Mouse (Mus musculus) intestine, embryonic 14.5 days (tissue): Measurements from ENCODE around the gene Ripor2. TPM values are rescaled to one million over a fixed set of nuclear protein-coding genes. Genes with fewer than 3 reads are reported as not detected.
"Not testable (repeated sequence)": the region's sequence is repeated elsewhere in the genome, so short reads cannot be mapped to it uniquely, and the experiment has no call there.

ENCODE experiments used
- ATAC-seq: fragments of 200-750 bp; cut with Nextera tagmentation; replicated peaks from 2 replicates; pipeline ENCODE4 v1.8.0; 2017; ENCODE audit warnings: low read depth, moderate number of reproducible peaks, moderate TSS enrichment, moderate library complexity; ENCODE audit not compliant: low FRiP score, low TSS enrichment
- DNase-seq: peaks from one replicate; pipeline ENCODE4 v3.0.0-alpha.2; 2018; ENCODE audit warnings: low spot score
- H3K27ac ChIP-seq: fragments of 300-500 bp; sonication (generic); 2 replicates; pipeline ENCODE4 v1.5.1; 2014; ENCODE audit warnings: low read depth, mild to moderate bottlenecking, control low read depth
- H3K27me3 ChIP-seq: fragments of 300-500 bp; sonication (generic); replicated peaks from 2 replicates; pipeline ENCODE4 v1.6.1; 2014; ENCODE audit warnings: low read length, control low read depth; ENCODE audit not compliant: control insufficient read depth, insufficient read depth
- H3K36me3 ChIP-seq: fragments of 300-500 bp; sonication (generic); 2 replicates; pipeline ENCODE4 v1.6.1; 2014; ENCODE audit warnings: low read length, control low read depth; ENCODE audit not compliant: control insufficient read depth, insufficient read depth
- H3K4me1 ChIP-seq: fragments of 300-500 bp; sonication (generic); replicated peaks from 2 replicates; pipeline ENCODE4 v1.6.1; 2014; ENCODE audit warnings: low read length, control low read depth, mixed read lengths; ENCODE audit not compliant: control insufficient read depth, insufficient read depth
- H3K4me2 ChIP-seq: fragments of 300-500 bp; sonication (generic); 2 replicates; pipeline ENCODE4 v1.6.1; 2014; ENCODE audit warnings: low read length
- H3K4me3 ChIP-seq: fragments of 300-500 bp; sonication (generic); 2 replicates; pipeline ENCODE4 v1.5.1; 2014; ENCODE audit warnings: low read depth, low read length, control low read depth, mixed read lengths
- H3K9ac ChIP-seq: fragments of 300-500 bp; sonication (generic); 2 replicates; pipeline ENCODE4 v1.6.1; 2014; ENCODE audit warnings: mild to moderate bottlenecking, low read length
- H3K9me3 ChIP-seq: fragments of 300-500 bp; sonication (generic); 2 replicates; pipeline ENCODE4 v1.6.1; 2016; ENCODE audit warnings: low read length, control low read depth; ENCODE audit not compliant: control insufficient read depth
- WGBS: fragments of 180-500 bp; shearing (Covaris S2); extraction: QIAGEN DNeasy Blood & Tissue Kit; methylation state at CpG from one replicate; pipeline ENCODE4 v1.1.7; 2014; 5-methylcytosine and 5-hydroxymethylcytosine counted together
- polyA plus RNA-seq: library from polyadenylated mRNA; unstranded; fragments of >200 nt; fragmentation: Nextera tagmentation; extraction: Ambion mirVana; gene quantifications from 2 replicates; pipeline ENCODE4 v1.2.1, GENCODE M21; 2014

The Ripor2 gene
- polyA plus RNA-seq, 1 experiment from 2014 or later: 1.7 TPM

DNA sequence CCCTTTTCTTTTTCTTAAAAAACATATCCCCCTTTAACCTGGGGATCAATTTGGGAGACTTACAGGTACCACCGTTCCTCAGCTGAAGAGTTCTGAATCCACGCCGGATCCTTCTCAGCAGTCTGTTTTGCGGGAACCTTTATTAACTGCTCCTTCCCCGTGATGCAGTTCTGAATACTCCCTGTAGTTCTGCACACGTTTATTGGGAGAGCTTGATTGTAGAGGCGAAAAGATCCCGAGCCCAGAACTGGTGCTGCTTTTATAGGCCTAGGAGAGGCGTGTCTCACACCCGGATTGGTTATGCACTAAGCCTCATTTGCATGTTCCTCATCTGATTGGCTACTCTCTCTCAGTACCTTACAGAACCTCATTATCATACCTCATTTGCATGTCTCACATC, 189.5 kb downstream of the Ripor2 start:
- not testable (repeated sequence) for H3K4me3 ChIP-seq, DNase-seq, H3K36me3 ChIP-seq, H3K9me3 ChIP-seq, H3K4me1 ChIP-seq, H3K9ac ChIP-seq, H3K27me3 ChIP-seq, ATAC-seq, H3K4me2 ChIP-seq, H3K27ac ChIP-seq
- WGBS: 92% methylated on average over 10 of the region's 10 CpGs

DNA sequence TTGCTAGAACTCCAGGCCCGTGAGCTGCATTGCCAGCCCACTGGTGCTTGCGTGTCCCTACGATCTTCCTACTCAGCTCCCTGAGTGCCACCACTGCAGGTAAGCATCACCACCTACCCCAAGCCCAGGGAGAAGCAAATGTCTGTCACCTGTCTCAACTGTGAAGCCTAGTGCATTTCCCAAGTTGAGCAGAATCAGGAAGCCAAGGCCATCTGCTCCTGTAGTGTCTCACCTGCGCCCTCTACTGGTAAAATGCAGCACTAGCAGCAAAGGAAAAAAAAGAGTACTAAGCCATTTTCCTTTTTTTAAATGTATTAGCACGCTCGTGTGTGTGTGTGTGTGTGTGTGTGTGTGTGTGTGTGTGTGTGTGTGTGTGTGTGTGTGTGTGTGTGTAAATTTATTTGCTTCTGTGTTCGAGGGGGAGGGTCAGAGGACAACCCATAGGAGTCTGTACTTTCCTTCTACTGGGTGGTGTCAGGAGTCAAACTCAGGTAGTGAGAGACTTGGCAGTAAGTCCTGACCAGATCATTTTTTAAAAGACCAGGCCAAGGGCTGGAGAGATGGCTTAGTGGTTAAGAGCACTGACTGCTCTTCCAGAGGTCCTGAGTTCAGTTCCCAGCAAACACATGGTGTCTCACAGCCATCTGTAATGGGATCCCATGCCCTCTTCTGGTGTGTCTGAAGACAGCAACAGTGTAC, 194.3 kb downstream of the Ripor2 start:
- H3K27ac ChIP-seq: no peak overlapping the region
- no peak overlapping the region for H3K9ac ChIP-seq
- H3K4me2 ChIP-seq: no peak overlapping the region
- 54% methylated on average over 7 of the region's 7 CpGs for WGBS
- H3K4me1 ChIP-seq: no peaks in the 10 kb centered on the region
- no peaks in the 10 kb centered on the region for H3K27me3 ChIP-seq
- H3K36me3 ChIP-seq: no peaks in the 10 kb centered on the region
- DNase-seq: peak; percentile 60
- no peak for ATAC-seq
- no peaks in the 10 kb centered on the region for H3K9me3 ChIP-seq
- no peak overlapping the region for H3K4me3 ChIP-seq

DNA sequence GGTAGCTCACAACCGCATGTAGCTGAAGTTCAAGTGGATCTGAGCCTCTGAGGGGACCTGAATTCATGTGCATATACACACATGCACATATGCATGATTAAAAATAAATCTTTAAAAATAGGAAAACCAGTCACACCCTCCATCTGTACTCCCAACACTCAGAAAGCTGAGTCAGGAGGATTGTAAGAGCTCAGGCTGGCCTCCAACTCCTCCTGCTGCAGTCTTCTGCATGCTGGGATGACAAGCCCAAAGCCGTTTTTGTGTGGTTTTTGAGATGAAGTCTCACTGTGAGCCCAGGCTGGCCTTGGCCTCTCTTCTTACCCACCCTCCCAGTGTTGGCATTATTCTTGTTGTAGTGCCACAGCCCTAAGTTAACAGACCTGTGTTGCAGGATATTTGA, 196.0 kb downstream of the Ripor2 start:
- no peak overlapping the region for H3K4me2 ChIP-seq
- ATAC-seq (no peak), DNase-seq (no peak)
- no peaks in the 10 kb centered on the region for H3K4me1 ChIP-seq
- no peaks in the 10 kb centered on the region for H3K27me3 ChIP-seq
- H3K4me3 ChIP-seq: no peak overlapping the region
- 77% methylated on average over 2 of the region's 2 CpGs for WGBS
- H3K9ac ChIP-seq: no peak overlapping the region
- no peaks in the 10 kb centered on the region for H3K9me3 ChIP-seq
- no peaks in the 10 kb centered on the region for H3K36me3 ChIP-seq
- no peak overlapping the region for H3K27ac ChIP-seq

DNA sequence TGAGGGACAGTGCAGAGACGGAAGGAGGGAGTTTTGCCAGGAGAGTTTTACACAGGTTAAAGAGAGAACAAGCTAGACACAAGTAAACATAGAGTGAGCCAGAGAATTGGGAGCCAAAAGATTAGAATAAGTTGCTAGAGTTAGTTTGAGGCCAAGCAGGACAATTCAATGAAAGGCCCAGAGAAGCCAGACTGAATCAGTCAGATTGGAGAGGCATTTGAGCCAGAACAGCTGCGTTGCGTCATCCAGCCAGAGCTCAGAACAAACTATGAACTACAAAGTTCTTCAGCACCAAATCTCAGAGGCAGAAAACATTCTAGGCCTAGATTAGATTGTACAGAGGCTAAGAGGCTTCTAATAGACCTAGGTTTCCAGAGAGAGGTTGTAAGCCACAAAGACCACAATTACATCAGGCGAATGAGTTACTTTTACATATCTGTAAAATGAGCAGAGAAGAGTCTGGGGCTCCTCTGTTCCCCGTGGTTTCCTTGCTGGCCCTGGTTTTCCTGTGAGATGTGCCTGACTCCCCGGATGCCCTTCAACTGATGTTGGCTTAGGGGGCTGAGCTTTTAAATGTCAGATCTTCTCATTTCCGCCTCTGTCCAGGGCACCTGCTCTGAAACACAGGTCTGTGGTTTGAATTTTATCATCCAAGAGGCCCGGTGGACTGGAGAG, 196.9 kb downstream of the Ripor2 start:
- Histone ChIP-seq H3K27me3 (no peaks in the 10 kb centered on the region), H3K9me3 (no peaks in the 10 kb centered on the region), H3K4me1 (no peaks in the 10 kb centered on the region), H3K4me2 (no peak overlapping the region), H3K36me3 (no peaks in the 10 kb centered on the region), H3K9ac (no peak overlapping the region), H3K27ac (no peak overlapping the region), H3K4me3 (no peak overlapping the region)
- DNase-seq (no peak), ATAC-seq (no peak)
- 80% methylated on average over 8 of the region's 8 CpGs for WGBS

DNA sequence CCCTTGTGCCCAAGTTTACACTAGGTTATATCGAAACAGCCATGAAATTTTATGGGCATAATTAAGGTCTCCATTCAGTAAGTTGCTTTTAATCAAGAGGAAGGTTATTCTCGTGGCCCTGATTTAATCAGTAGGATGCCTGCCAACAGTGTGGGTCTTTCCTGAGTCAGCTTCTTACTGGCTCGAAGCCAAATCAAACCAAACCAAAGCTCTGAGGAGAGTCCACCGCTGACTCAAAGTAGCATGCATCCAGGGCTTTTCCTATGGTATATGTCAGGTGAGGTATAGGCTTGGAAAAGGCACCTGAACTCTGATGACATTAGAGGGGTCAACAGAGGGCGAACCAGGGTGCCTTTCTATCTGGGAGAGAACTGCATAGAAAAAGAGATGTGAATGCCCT, 199.9 kb downstream of the Ripor2 start:
- Histone ChIP-seq H3K9me3 (no peaks in the 10 kb centered on the region), H3K27ac (no peak overlapping the region), H3K4me3 (no peak overlapping the region), H3K4me1 (no peaks in the 10 kb centered on the region), H3K36me3 (no peaks in the 10 kb centered on the region), H3K4me2 (no peak overlapping the region), H3K9ac (no peak overlapping the region), H3K27me3 (no peaks in the 10 kb centered on the region)
- DNase-seq (no peak), ATAC-seq (no peak)
- 71% methylated on average over 5 of the region's 5 CpGs for WGBS

Other genes with a start within 250 kb of the Ripor2 start
- not detected in 2 replicates for gene Armh2, start 159.0 kb downstream of the Ripor2 start, polyA plus RNA-seq
- gene Gmnn, start 179.7 kb downstream of the Ripor2 start, polyA plus RNA-seq: 121 and 124 TPM in 2 replicates
- 25.6 and 27.0 TPM in 2 replicates for gene BC005537, start 219.5 kb downstream of the Ripor2 start, polyA plus RNA-seq
- gene Acot13, start 249.4 kb downstream of the Ripor2 start, polyA plus RNA-seq: 103 and 118 TPM in 2 replicates
- gene Tdp2, start 249.5 kb downstream of the Ripor2 start, polyA plus RNA-seq: 58.9 and 61.1 TPM in 2 replicates